Mouse (Mus musculus) lung, postnatal 0 days (tissue): ENCODE data around the gene Kif3a.

ENCODE experiments used
- CTCF ChIP-seq: IDR thresholded peaks from 2 replicates; pipeline ENCODE4 v1.5.1; 2016; ENCODE audit warnings: antibody characterized with exemption, mild to moderate bottlenecking
- EP300 ChIP-seq: IDR thresholded peaks from 2 replicates; pipeline ENCODE4 v1.6.1; 2016; ENCODE audit warnings: antibody characterized with exemption, mild to moderate bottlenecking, control low read depth

- no peak; the same call in 1 of the 2 replicates for TF ChIP-seq CTCF
- peak; percentile 81 for TF ChIP-seq EP300
These were observed 19.6 kb upstream of the Kif3a start for GRCm38 (mm10) chr11:53547566-53547965.
